Mouse (Mus musculus): ENCODE measurements at regions not wholly inside any gene's neighbourhood (a gene's known extent, or its start where the extent isn't known, plus 50 kb on each side); places are given as distances from the start of the nearest gene placed in this dataset.

GRCm38 (mm10) chr1:115331901-115332300 lies 352.7 kb upstream of the Cntnap5a start:
- no peak for ATAC-seq (ENCODE audit: insufficient read depth, low FRiP score, low read depth)
- Histone ChIP-seq H3K4me2 (no peak overlapping the region), H3K27me3 (replicated peaks) (no peaks in the 10 kb centered on the region), H3K36me3 (no peaks in the 10 kb centered on the region), H3K4me3 (replicated peaks) (no peak overlapping the region), H3K9ac (no peak overlapping the region), H3K9me3 (no peaks in the 10 kb centered on the region), H3K4me1 (no peaks in the 10 kb centered on the region), H3K27ac (no peak overlapping the region)

- peak; percentile 58 for ATAC-seq (ENCODE audit: insufficient read depth, low FRiP score, low read depth)
- WGBS, result 68% methylated on average over 1 of the region's 1 CpGs
- Histone ChIP-seq H3K27me3 (replicated peaks) (no peaks in the 10 kb centered on the region), H3K4me1 (no peaks in the 10 kb centered on the region), H3K9ac (no peak overlapping the region), H3K36me3 (no peaks in the 10 kb centered on the region), H3K9me3 (no peaks in the 10 kb centered on the region), H3K4me2 (no peak overlapping the region), H3K27ac (no peak overlapping the region), H3K4me3 (replicated peaks) (no peak overlapping the region)
Observed at GRCm38 (mm10) chr1:115336317-115336716, 348.2 kb upstream of the Cntnap5a start.

Data from stomach, embryonic 15.5 days (tissue).